Mouse (Mus musculus) effector memory CD4-positive, alpha-beta T cell, adult 7 months (primary cell): ENCODE results near the gene Tsen34. TPM values are rescaled to one million over a fixed set of nuclear protein-coding genes. Genes with fewer than 3 reads are reported as not detected.

Source experiments
- polyA plus RNA-seq: library from polyadenylated mRNA; unstranded; fragments of 100-300 nt; shearing (Covaris generic); gene quantifications from one replicate; pipeline ENCODE4 v1.2.1, GENCODE M21; 2017

The Tsen34 gene
- polyA plus RNA-seq, result 10.8 TPM

DNA sequence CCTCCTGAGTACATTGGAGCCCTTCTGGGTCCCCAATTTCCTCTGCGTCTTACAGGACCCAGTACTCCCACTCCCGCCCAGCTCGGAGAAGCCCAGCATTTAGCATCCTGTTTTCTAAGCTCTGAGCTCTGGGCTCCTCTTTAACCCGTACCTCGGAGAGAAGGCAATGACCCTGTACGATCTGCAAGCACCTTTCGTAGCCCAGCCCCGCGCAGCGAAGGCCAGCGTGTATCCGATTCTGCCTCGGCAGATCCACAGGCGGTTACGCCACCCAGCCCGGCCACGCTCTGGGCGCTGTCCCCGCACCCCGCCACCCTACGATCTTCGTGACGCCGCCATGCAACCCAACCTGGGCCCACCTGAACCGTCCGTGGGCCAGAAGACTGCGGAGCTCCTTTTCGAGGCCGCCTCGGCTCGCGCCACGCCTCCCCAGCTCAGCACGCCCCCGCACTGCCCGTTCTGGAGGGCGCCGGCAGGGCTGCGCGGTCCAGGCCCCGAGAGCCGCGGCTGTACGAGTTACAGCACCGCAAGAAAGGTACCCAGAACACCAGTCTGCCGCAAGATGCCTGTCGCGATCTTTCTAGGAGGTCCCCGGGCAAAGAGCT lies at the start of gene Tsen34:
Gene Tsen34, plus strand, starts transcription at position 482 of the 605 bp plus-strand sequence.

DNA sequence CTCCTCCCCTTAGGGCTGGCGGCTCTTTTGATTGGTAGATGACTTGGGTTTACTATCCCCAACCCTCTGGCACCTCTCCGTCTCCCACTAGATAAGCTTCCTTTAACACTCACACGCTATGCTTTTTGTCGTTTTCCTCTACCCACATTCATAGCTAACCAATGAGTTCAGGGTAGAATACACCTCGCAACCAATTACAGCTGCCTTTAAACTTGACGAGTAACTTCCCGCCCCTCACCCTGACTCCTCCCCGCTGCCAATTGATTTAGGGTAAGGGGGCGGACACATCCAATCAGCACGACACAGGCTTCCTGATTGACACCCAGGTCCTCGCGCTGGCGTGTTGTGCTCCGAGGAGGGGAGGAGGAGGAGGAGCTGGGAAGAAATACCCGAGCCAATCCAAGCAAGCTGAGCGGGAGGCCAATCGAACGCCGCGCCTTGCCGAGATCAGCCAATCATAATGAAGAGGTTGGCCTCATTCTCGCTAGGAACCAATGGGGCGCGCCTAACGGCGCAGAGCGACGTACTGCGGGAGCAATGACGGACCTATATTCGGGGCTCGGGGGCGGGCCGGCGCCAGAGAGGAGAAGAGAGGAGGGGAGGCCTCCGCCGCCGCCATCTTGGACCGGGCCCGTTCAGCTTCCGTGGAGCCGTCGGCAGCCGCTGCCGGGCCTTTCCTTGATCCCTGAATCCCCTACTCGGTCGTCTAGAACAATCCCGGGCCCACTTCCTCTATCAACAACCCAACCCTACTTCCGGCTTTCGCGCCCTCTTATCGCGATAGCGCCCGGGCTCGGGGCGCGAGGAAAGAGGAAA lies 47.8 kb upstream of the Tsen34 start, which contains the start of gene Cnot3:
Gene Cnot3, plus strand, starts transcription at position 597 of the 816 bp plus-strand sequence.

DNA sequence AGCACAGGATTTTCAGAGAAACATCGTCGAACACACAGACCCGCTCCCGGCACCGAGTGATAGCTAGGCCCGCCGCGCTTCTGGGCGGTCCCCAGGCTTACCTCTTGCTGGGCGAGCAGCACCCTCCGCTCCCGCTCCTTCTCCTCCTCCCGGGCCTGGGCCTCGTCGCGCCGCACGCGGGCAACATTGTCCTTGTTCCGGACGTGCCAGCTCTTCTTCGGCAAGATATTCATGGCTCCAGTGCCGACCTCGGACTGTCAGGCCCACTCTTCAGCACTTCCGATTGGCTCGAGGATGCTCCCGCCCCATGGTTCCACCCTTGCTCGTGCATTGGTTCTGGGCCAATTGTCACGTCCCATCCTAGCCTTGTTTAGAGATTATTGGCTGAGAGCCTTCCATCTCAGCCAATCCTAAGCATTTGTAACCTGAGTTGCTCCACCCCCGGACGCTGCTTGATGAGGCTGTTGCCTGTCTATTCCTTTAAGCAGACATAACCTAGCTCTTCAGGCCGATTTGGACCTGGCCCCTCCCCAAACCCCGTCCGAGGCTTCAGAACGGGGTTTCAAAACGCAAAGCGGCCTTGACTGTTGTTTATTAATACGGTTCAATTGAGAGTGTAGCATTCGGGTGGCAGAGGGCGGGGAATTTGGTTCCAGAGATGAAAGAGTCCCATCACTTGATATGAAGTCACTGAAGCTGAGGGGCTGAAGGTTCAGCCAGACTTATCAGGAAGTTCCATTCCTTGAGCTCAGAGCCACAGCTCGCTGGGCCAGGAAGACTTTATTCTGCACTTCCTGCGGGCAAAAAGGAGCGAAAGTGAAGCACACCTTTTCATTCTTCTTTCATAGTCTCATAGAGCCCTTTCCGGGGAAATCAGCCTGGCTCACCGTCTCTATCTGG lies 27.2 kb upstream of the Tsen34 start, which contains the start of gene Leng1:
Gene Leng1, minus strand, starts transcription at position 626 of the 900 bp plus-strand sequence.

DNA sequence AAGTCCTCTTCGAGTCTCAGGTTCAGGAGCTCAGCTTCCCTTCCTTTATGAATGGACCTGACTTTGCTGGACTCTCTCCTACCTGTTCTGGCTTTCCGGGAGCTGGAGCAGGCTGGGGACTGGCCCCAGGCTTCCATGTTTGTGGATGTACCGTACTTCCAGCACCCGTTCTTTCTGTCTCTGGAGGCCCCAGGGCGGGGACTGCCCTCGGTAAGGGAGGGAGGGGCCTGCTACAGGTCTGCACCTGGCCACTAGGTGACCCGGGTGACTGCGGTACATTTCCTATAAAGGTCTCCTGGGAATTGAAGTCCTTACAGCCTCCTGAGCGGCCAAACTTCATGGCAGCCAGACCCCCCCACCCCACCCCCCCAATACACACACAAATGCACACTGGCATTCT lies 15.3 kb upstream of the Tsen34 start, which contains the start of gene Tmc4:
Gene Tmc4, minus strand, starts transcription at position 212 of the 400 bp plus-strand sequence.

DNA sequence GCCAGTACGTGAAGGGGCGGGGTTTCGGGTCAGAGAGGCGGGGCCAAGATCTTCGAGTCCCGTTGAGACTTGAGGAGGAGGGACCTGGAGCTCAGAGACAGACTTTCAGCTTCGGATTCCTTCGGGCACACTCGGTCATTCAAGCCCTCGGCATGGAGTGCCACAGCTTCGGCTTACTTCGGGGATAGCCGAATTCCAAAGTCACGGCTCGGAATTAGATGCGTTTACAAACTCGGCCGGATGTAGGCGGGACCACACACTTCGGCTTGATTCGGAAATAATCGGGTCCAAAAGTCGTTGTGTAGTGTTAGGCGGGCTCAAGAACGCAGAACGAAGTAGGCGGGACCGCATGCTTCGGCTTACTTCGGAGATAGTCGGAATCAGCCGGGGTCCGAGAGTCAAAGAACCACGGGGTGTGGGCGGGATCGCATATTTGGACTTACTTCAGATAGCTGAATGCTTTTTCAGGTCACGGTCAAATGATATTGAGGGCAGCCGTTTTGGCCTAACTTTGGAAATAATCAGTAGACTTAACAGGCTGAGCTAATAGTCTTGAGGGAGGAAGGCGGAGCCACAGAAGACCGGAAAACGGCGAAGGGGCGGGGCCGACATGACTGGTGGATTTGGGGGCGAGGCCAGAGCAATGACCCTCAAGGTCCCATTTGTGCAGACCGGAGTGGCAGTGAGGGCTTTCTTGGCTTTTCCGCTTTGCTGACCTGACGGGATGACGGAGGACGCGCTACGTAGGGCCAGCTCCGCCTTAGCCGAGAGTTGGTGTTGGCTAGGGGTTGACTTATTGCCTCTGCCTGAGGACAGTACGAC lies 535 bp downstream of the Tsen34 start, which contains the start of gene Mboat7:
Gene Mboat7, minus strand, starts transcription at position 537 of the 822 bp plus-strand sequence.

DNA sequence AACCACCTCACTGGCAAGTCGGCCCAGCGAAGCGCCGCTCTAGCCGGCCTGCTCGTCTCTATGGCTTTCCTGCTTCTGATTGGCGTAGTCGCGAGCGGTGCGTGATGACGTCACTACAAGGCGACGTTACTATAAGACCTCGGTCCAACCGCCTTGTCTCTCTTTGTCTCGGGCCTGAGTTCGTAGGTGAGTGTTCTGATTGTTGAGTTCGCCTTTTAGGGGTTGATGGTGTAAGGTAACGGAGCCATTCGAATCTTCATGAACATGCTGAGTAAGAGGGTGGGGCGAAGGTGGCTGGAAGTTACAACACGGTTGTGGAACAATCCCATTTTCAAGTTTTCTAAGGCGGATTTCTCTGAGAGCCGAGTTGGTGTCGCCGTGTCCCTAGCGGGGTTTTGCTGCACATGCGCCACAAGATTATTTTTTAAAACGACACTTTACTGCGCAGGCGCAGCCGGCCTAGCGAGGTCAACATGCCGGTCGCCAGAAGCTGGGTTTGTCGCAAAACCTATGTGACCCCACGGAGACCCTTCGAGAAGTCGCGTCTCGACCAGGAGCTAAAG lies 11.3 kb downstream of the Tsen34 start, which contains the start of gene Rps9:
Gene Rps9, plus strand, starts transcription at position 115 of the 563 bp plus-strand sequence.

DNA sequence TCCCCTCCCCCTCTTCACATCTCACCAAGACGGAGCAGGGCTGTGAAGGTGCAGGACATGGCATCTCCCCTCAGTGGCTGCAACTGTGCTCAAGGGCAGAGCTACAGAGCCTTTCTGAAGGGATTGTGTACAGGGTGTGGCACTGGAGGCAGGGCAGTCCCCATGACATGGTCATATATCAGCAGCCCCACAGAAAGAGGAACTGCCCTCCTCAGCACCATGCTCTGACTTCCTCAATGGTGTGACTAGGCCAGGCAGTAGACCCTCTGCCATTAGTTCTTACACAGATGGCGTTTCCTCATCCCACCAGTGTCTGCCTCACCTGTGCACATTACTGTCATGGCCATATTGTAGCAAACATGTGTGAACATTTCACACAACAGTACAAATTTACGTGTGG lies 27.6 kb downstream of the Tsen34 start, which contains the start of gene Pirb:
Gene Pirb, minus strand, starts transcription at position 124 of the 400 bp plus-strand sequence.

Other genes starting within 250 kb of the Tsen34 start
- gene Tarm1, start 190.2 kb upstream of the Tsen34 start, polyA plus RNA-seq, result 0.57 TPM
- gene Oscar, start 76.7 kb upstream of the Tsen34 start, polyA plus RNA-seq, result 0.21 TPM
- 347 TPM for gene Ndufa3, start 75.5 kb upstream of the Tsen34 start, polyA plus RNA-seq
- gene Tfpt, start 62.9 kb upstream of the Tsen34 start, polyA plus RNA-seq, result 20.6 TPM
- gene Prpf31, start 62.9 kb upstream of the Tsen34 start, polyA plus RNA-seq, result 52.6 TPM
- gene Cnot3, start 47.6 kb upstream of the Tsen34 start, polyA plus RNA-seq, result 70.8 TPM
- 31.5 TPM for gene Leng1, start 27.0 kb upstream of the Tsen34 start, polyA plus RNA-seq
- gene Tmc4, start 15.3 kb upstream of the Tsen34 start, polyA plus RNA-seq, result 3.4 TPM
- gene Mboat7, start 660 bp downstream of the Tsen34 start, polyA plus RNA-seq, result 46.3 TPM
- gene Rps9, start 11.1 kb downstream of the Tsen34 start, polyA plus RNA-seq, result 1,838 TPM
- 0.62 TPM for gene Pirb, start 27.5 kb downstream of the Tsen34 start, polyA plus RNA-seq
- not detected for gene Gm15448, start 132.8 kb downstream of the Tsen34 start, polyA plus RNA-seq
- gene Pira2, start 152.2 kb downstream of the Tsen34 start, polyA plus RNA-seq, result not detected
- gene Gm14548, start 205.3 kb downstream of the Tsen34 start, polyA plus RNA-seq, result not detected
- gene Lilra6, start 222.6 kb downstream of the Tsen34 start, polyA plus RNA-seq, result 0.15 TPM